Mouse (Mus musculus) urinary bladder, postnatal 25 days (tissue): ENCODE data around the gene Mndal.
"Not testable (repeated sequence)": the region's sequence is repeated elsewhere in the genome, so short reads cannot be mapped to it uniquely, and the experiment has no call there.

Experiments
- DNase-seq: peaks from one replicate; pipeline ENCODE4 v3.0.0; 2022; ENCODE audit warnings: low spot score

Gene Mndal

DNA sequence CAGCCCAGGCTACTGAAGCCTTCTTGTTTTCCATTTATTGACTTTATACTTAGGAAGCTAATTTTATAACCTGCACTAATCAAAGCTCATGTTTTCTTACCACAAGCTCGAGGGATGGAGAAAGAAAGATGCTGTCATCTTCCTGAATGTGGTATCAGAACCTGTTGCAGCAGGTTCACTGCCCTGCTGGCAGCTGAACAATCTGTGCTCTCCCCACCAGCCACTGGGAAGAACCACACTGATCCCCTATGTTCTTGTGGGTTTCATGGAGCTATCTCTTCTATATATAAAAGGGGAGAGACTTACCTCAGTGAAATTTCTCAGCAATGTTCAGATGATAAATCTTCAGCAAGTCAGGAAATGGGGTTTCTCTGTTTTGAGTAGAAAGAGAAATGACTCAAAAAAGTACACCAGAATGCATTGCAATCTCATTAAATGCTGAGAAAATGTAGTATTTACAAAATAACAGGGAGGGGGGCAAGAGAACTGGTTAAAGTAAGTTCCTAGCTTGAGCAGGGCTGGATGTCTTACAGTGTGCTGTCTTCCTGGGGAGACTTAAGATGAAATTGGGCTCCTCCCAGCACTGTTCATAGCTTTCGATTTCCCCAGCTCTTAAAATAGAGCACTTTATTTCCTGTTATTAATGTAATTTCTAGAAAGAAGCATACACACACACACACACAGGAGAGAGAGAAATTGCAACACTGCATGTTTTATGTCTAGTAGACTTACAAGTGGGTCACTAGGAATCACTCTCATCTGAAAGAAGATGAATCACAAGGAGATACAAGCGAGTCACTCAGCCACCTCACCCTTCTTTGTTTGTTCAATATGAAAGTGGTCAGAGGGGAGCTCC, at the start of gene Mndal, which contains the start of gene Ifi203:
Mndal (minus strand) TSS at position 568 of the 856 bp plus-strand sequence.
Ifi203 (minus strand) TSS at position 749 of the 856 bp plus-strand sequence.
- not testable (repeated sequence) for DNase-seq

DNA sequence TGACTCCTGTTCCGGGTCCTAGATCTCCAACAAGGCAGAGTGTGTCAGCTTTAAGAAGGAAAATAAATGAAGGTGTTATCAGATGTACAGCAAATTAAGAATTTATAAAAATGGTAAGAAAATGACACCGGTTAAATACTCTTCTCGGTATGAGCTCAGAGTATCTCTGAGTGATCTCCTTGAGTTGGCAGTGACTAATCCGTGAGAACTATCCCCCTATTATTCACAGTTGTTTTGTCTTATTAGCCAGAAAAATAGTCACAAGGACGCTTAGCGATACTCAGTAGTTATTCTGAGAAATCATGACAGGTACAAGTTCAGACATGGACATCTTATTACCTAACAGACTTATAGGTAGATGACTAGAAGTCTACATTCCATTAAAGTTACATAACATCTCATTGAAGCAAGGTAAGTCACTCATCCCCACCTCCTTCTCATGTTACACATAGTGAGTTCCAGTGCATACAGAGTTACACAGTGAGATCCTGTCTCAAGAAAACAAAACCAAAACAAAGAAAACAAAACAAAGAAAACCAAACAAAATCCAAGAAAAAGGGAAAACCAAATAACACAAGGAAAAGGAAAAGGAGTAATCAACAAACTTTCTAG, 40.5 kb upstream of the Mndal start, which contains the start of gene Ifi202b:
Ifi202b (minus strand) TSS at position 51 of the 612 bp plus-strand sequence.
- not testable (repeated sequence) for DNase-seq

DNA sequence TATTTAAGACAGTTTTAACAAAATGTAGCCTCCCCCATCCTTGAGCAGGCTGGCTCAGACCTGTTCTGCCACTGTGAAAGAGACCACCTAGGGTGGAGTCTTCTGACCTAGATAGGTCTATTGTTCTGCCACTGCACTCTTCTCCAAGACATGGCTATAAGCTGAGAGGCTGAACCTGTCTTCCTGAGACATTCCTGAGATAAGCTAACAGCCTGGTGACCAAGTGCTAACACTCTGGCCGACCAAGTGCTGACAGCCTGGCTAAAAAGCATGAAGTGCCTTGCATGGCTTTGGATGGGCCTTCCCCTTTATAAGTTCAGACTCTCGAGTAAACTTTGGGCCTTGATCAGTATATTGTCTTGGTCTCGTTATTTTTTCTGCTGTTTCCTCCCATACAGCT, 38.7 kb upstream of the Mndal start:
- not testable (repeated sequence) for DNase-seq

DNA sequence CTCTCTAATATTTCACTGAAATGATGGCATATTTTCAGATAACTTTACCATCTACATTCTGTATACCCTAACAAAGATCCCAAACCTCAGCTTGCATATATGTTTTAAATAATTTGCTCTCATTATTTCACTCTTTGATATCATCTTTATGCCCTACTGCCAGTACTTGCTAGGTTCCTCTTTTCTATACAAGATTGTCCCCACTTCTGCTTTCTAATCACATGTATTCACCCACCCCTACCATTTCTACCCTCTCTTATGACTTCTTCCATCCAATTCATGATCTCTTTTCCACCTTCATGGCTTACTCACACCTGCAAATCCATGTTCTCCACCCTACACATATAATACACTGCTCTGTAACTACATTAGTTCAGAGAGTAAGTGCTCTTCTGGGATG, 35.3 kb upstream of the Mndal start:
- DNase-seq, result no peak

DNA sequence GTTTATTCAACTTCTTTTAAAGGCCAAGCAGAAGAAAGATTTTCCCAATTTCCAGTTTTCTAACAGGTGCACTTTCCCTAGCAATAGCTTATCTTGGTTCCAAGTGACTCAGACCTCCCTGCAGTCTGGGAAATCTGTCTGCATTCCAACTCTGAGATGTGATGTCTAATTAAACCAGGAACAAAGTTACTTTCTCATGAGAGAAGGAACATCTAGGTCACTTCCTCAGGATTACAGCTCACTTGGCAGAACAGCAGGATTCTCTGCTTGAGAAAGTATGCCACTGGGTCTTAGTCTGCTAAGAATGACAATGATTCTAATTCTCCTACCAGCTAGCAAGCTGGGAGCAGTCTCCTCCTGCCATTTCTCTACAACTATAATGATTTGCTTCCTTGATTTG, 30.8 kb upstream of the Mndal start:
- no peak for DNase-seq

DNA sequence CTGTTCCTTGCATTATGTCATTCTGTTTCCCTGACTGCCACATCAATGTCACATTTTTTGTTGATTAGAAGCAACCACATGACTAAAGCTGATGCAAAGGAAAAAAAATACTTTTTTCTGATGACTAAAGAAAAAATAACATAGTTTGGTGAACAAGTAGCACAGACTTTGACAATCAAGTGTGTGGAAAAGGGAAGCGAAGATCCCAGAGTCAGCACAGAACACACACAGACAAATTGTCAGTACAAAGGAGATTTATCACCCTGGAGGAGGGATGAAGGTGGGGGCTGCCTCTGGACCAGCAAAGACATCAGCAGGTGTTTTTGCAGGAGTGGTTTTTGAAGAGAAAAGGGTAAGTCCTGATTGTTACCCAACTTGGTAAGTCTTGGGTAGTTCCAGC, 19.2 kb upstream of the Mndal start:
- DNase-seq, result not testable (repeated sequence)

DNA sequence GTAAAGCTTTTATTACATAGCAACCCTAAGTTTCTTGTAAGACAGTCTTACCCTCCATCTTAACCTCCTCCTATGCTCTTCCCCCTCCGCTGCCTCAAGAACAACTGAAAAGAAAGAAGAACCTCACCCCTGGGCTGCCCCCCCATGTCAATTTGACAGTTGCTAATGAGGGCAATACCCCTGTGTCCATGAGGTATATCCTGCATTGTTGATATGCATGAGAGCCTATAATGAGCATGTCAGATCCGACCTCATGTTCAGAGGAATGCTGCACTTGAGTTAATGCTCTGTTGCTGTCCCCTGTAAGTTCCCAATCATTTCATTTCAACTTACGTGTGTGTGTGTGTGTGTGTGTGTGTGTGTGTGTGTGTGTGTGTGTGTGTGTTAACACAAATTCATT, 17.7 kb upstream of the Mndal start:
- not testable (repeated sequence) for DNase-seq

DNA sequence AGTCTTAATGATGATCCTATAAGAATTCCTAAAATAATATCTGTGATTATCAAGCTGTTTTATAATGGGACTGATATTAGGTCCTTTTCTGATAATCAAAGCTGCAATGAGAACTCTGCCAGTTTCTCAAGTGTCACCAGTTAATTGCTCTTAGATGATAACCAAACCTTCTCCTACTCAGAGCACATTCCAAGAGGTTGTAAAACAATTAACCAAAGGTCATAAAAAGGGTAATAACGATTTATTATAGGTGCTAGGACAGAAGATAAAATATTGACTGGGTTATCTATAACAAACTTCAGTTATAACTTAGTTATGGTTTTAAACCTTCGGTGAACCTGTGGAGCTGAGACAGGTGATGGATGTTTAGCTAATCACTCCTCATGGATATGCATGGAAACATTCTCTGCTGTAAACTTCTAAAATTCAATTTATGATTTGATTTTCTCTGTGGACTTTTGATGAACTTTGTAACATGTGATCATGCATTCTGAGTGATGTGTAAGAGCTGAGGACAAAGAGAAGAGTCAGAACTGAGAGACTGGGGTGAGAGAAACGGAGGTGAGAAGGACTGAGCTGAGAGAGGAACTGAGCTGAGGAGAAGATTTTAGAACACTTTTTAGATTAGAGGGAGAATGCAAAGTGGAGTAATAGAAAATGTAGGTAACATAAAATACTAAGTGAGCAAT, 13.7 kb upstream of the Mndal start:
- DNase-seq, result not testable (repeated sequence)

DNA sequence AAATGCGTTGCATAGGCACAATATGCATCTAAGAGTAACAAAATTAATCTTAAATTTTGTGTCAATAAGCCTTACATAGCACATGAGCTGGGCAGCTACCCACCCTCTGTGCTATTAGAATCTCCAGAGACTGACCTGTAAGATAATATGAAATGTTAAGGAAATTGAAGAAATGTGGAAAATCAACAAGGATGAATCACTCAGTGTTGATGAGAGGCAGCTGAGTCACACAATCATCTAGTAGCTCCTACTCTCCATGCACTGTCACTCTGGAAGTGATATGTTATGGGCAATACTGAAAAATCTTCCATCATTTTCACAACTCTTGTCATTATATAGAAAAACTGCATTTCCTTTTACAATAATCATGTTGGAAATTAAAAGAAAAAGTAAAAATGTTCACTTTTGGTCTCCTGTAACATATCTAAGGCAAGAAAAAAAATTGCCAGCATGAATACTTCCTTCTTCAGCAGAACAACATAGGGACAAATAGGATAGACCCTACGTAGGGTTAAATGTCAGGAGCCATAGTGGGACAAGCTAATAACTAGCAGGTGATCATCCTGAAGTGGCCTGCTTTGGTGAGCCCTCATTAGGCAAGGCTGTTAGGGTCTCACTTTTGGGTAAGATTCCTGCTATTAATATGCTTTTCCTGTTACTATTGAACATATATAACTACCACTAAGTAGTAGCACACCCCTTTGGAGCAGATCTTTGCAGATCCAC, 12.9 kb upstream of the Mndal start:
- no peak for DNase-seq

DNA sequence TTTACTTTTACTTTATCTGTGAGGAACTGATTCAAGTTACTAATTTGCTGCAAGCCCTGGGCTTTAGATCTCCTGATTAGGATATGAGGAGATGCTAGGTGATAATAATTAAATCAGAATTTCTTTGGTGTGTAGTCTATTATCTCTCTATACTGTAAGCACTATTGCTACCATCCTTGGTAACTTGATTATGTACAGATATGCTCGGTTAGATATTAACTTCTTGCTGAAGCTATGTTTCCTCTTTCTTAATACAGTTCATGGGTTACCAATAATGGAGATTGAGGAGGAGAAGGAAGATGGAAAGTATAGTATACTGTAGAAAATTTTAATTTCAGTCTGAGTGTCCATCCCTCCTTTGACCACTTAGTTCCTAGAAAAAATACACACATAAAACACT, 11.3 kb upstream of the Mndal start:
- no peak for DNase-seq

DNA sequence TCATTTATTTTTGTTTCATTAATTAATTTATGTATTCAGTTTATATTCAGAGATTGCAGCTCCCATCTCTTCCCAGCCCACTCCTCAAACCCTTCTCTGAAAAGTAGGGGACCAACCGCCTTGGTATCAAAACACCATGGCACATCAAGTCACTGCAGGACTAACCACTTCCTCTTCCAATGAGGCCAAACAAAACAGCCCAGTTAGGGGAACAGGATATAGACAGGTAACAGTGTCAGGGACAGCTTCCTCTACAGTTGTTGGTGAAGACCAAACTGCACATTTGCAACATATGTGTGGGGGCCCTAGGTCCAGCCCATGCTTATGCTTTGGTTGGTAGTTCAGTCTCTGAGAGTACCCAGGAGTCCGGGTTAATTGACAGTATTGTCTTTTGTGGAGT, 6.8 kb upstream of the Mndal start:
- not testable (repeated sequence) for DNase-seq

DNA sequence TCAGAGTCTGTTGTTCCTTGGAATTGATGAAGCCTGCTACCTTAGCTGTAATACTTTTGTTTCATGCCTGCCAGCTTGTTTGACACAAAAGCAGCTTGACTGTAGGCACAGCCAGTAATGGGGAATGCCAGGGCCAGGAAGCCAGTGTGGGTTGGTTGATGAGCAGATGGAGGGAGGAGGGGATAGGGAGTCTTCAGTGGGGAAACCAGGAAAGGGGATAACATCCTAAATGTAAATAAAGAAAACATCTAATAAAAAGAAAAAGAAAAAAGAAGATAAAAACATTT, 432 bp upstream of the Mndal start:
- not testable (repeated sequence) for DNase-seq

DNA sequence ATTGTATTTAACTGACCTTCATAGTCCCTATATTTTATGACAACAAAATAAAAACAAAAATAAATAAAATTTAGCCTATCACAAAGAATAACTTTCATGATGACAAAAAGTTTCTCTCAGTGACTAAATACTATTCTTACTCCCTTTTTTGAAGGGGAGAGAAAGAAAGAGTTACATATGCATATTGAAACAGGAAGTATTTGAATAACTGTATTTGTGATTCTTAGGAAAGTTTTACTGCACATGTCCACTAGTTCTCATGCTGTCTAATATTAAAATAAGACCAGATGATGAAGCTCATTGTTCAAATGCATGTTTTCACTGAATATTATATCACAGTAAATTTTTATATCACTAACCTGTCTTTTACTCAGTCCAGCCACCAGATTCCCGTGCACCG, 769 bp downstream of the Mndal start:
- not testable (repeated sequence) for DNase-seq

DNA sequence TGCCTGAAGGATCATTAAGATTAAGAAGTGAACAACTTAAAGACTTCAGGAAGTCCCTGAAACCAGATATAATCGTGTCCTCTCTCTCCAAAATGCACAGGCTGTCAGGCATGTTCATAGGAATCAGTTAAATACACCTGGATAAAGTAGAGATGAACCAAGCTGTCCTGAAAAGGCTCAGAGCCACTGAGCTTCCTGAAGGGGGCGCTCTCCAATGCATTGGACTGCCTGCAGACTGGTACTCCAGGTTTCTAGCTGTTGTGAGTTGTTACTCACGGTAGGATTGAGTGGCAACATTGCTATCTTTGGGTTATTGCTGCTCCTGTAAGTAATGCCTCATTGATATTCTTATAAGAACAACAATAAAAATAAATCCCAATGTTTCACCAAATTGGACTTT, 23.0 kb downstream of the Mndal start:
- not testable (repeated sequence) for DNase-seq

DNA sequence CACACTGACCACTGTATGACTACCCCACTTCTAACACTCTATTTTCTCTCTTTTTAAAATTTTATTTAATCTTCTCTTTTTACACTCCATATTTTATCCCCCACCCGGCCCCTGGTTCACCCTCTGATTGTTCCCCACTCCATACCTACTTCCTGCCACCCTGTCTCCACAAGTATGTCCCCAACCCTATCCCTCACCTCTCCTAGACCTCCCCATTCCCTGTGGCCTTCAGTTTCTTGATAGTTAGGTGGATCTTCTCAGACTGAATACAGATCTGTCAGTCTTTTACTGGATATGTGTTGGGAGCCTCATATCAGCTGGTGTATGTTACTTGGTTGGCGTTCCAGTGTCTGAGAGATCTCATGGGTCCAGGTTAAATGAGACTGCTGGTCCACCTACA, 27.7 kb downstream of the Mndal start:
- no peak for DNase-seq

DNA sequence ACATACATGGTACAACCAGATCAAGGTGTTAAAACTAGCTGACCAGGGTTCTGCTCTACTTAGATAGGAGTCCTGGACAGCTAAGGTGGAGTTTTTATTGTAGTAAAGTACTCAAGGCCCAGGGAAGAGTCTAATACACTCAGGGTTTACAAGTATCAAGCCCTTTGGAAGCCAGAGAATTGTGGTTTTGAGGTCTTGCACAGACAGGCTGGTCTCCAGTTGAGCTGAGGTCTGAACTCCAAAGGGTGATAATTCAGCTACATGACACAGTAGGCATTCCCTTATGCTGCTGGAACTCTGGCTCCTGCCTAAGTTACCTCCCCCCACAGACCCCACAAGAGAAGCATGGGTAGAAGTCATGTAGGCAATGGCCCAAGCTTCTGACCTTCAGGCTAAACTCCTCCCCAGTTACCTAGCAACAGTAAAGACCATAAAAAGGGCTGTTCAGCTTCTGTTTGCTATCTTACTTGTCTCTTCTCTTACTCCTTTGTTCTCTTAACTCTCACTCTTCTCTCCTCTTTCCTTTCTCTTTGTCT, 29.0 kb downstream of the Mndal start:
- DNase-seq, result not testable (repeated sequence)

DNA sequence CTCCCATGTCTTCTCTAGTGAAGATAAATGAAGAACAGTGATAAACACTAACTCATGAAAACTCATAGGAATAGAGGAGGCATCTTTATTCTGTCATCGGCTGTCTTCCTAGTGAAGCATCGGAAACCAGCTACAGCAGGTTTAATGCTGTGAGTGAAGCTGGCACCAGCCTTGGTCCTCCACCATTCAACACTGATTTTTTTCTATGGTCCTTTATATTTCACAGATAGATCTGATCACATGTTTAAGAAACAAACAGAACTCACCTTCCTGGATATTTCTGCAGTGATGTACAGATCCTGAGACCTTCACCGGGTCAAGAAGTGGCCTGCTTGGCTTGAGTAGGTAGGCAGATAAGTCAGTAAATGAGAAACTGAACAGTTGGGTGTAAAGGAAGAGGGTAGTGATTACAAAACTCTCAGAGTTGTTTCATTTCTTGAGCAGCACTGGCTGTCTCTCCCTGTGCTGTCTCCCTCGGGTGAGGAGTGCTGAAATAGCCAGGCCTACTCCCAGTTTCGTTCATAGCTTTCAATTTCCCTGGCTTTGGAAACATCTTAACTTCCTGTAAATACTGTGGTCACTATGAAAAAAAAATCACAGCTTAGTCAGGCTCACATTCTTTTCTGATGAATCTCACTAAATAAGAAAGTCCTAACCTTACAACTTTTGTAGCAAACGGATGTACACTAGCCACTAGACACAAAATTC, 29.6 kb downstream of the Mndal start, which contains the start of gene Ifi211:
Ifi211 (minus strand) TSS at position 499 of the 708 bp plus-strand sequence.
- not testable (repeated sequence) for DNase-seq

DNA sequence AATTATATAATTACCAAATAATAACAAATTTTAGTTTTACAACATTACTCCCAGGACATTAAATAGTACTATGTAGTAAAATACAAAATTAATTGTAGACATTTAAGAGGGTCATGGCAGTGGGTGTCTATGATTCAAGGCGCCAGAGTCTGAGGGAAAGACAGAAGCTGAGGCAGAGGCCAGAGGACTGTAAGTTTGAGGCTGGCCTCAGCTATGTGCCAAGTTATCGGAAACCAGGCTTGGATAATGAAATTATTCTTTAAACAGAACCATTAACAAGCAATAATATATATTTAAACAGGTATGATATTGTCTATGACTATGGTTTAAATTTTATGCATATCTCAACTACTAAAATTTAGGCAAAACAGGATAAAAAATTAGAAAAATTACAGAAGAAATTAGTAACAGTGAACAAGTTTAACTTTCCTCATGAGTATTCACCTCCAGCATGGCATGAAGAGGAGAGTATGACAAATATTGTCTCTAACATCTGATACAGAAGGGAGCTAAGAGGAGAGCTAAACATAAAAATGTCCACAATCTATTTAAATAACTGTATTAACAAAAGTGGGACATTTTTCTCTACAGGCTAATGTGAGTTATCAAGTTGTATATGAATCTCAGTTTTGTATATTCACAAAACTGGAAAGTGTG, 30.4 kb downstream of the Mndal start:
- DNase-seq, result no peak

DNA sequence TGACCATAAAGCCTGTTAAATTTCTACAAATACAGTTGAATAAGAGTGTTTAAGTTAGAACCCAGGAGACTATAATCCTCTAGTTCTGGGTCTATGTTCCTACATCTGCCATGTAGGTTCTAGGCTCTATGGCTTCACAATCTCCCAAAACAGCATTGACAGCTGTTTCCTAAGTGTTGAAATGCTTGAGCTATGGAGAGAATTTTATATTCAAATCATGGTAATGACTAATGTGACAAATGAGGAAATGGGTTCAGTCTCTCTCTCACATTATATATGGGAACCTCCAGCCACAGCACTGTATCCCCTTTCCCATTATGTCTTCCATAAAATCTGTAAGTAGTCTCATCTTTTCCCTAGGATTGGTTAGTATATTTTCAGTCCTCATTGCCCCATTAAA, 33.9 kb downstream of the Mndal start:
- not testable (repeated sequence) for DNase-seq

DNA sequence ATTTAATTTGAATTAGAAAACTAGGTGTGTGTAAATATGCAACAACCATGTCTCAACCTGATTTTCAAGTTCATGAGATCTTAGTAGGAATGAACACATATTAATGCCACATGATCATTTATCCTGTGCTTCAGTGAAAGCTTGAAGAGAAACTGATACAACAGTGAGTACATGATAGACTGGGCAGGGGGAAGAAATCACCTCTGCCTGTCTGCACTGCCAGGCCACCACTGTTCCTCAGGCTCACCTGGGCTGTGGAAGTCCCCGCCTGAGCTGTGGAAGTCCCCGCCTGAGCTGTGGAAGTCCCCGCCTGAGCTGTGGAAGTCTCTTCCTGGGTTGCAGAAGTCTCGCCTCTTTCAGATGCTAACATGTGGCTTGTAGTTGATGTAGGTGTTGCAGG, 36.4 kb downstream of the Mndal start:
- DNase-seq, result not testable (repeated sequence)

DNA sequence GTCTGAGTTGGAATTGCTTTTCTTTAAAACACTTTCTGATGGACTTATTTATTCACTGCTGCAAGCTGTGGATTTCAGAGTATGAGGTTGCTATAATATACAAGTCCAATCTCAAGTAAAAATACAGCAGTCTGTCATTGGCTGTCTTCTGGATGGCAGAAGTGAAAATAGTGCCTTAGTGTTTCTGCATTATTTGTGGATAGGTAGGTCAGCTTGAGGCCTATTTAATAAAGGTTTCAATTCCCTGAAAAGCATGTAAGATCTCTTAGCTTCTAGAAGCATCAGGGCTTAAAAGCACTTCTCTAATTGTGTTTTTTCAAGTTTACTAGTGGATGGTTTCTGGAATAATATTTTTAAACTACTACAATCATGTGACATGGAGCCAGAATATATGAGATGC, 52.5 kb downstream of the Mndal start:
- not testable (repeated sequence) for DNase-seq
